Mouse (Mus musculus) liver, embryonic 18 days (tissue): Measurements from ENCODE around the gene Gm44579. TPM values are rescaled to one million over a fixed set of nuclear protein-coding genes. Genes with fewer than 3 reads are reported as not detected.

ENCODE experiments used
- polyA plus RNA-seq: library from polyadenylated mRNA; depleted of rRNA; stranded (reverse); fragments of >200 nt; gene quantifications from 2 replicates; pipeline ENCODE4 v1.2.3, GENCODE M21; 2012; rRNA removed

Gene Gm44579
- polyA plus RNA-seq, result not detected in 2 replicates

GRCm38 (mm10) chr15:98220877-98221276, at the start of gene Gm44579, which contains the start of gene Olfr287:
TSS of gene Gm44579 (minus strand) at chr15:98220977.
TSS of gene Olfr287 (minus strand) at chr15:98221056.

GRCm38 (mm10) chr15:98257193-98257592, 36.4 kb upstream of the Gm44579 start, which contains the start of gene H1fnt:
TSS of gene H1fnt (minus strand) at chr15:98257293.

GRCm38 (mm10) chr15:98234350-98234749, 13.6 kb upstream of the Gm44579 start, which contains the start of gene Olfr286:
TSS of gene Olfr286 (minus strand) at chr15:98234450.

GRCm38 (mm10) chr15:98195442-98195841, 25.3 kb downstream of the Gm44579 start, which contains the start of gene Olfr288:
TSS of gene Olfr288 (minus strand) at chr15:98195542.

GRCm38 (mm10) chr15:98166963-98167644, 53.7 kb downstream of the Gm44579 start, which contains the start of gene Ccdc184:
TSS of gene Ccdc184 (plus strand) at chr15:98167158.

GRCm38 (mm10) chr15:98165525-98165924, 55.3 kb downstream of the Gm44579 start, which contains the start of gene Asb8:
TSS of gene Asb8 (minus strand) at chr15:98165625.

Other genes starting within 250 kb of the Gm44579 start
- gene Col2a1, start 216.3 kb downstream of the Gm44579 start, polyA plus RNA-seq, result 0.03 and 0.08 TPM in 2 replicates
- gene Pfkm, start 128.4 kb downstream of the Gm44579 start, polyA plus RNA-seq, result 13.9 and 15.7 TPM in 2 replicates
- gene Senp1, start 127.2 kb downstream of the Gm44579 start, polyA plus RNA-seq, result 6.4 and 7.5 TPM in 2 replicates
- gene Asb8, start 55.4 kb downstream of the Gm44579 start, polyA plus RNA-seq, result 21.9 and 23.1 TPM in 2 replicates
- not detected in 2 replicates for gene Ccdc184, start 53.8 kb downstream of the Gm44579 start, polyA plus RNA-seq
- not detected in 2 replicates for gene Olfr288, start 25.4 kb downstream of the Gm44579 start, polyA plus RNA-seq
- not detected in 2 replicates for gene Olfr287, start 79 bp upstream of the Gm44579 start, polyA plus RNA-seq
- not detected in 2 replicates for gene Olfr286, start 13.5 kb upstream of the Gm44579 start, polyA plus RNA-seq
- not detected in 2 replicates for gene H1fnt, start 36.3 kb upstream of the Gm44579 start, polyA plus RNA-seq
- 0.21 and 0.25 TPM in 2 replicates for gene Zfp641, start 75.2 kb upstream of the Gm44579 start, polyA plus RNA-seq
- not detected in 2 replicates for gene Olfr285, start 96.4 kb upstream of the Gm44579 start, polyA plus RNA-seq
- gene Olfr284, start 120.0 kb upstream of the Gm44579 start, polyA plus RNA-seq, result not detected in 2 replicates
- not detected in 2 replicates for gene Olfr283, start 160.0 kb upstream of the Gm44579 start, polyA plus RNA-seq
- not detected in 2 replicates for gene Olfr282, start 210.2 kb upstream of the Gm44579 start, polyA plus RNA-seq
- not detected in 2 replicates for gene Olfr281, start 231.6 kb upstream of the Gm44579 start, polyA plus RNA-seq
- not detected in 2 replicates for gene OR5BS1P, start 248.9 kb upstream of the Gm44579 start, polyA plus RNA-seq